ENCODE assay signal across 12 mouse cellular contexts in the genomic region with DNA sequence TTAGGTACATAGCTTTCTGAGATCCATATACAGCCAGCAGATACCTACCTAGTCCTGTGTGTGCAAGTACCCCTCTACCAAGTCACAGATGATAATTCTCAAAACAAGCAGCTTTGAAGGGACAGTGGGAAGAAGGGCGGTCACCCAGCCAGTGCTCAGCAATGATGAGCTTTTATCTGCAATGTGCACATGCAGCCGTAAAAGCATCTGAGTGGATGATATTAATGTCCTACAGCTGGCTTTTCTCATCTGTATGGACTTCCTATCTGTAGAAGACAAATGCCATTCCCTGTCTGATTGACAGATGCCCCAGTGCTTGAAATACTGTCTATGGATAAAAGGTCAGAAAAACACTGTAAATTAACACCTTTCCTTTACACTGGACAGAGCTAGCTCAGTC. TPM values are rescaled to one million over a fixed set of nuclear protein-coding genes. Genes with fewer than 3 reads are reported as not detected.
DNase-seq lines count a peak whose midpoint lies in the region; ATAC-seq lines count a peak whose summit lies in the region.
"Had no signal": no experiment of that assay in that cellular context is flagged by ENCODE, and none has a peak within 500 bp of the region (broad histone marks: within the 10 kb centered on the region; RNA-seq: fewer than 3 reads in every experiment).

No protein-coding gene starts in this region.

- peaks cover 59% of the 10 kb centered on the region for H3K4me1 ChIP-seq in midbrain, embryonic 15.5 days
- peaks cover 58% of the 10 kb centered on the region for H3K4me1 ChIP-seq in midbrain, embryonic 13.5 days (replicated peaks)
- H3K4me1 ChIP-seq in neural tube, embryonic 14.5 days (ENCODE audit: control insufficient read depth, insufficient read depth, low read length) = peaks cover 33% of the 10 kb centered on the region

- no peak for ATAC-seq in midbrain, embryonic 15.5 days (replicated peaks)
- no peak for ATAC-seq in midbrain, embryonic 13.5 days
- ATAC-seq in neural tube, embryonic 14.5 days (ENCODE audit: low read depth) = no peak
- ATAC-seq in granulocyte monocyte progenitor cell, adult 5-6 weeks (replicated peaks; ENCODE audit: poor library complexity, severe bottlenecking) = no peak
- ATAC-seq: inflammation-experienced regulatory T-cells, adult 6 months had no signal

- H3K27me3 ChIP-seq in midbrain, embryonic 15.5 days (replicated peaks) = no peaks in the 10 kb centered on the region
- no peaks in the 10 kb centered on the region for H3K27me3 ChIP-seq in midbrain, embryonic 13.5 days
- no peaks in the 10 kb centered on the region for H3K27me3 ChIP-seq in neural tube, embryonic 14.5 days (ENCODE audit: control insufficient read depth, insufficient read depth, low read length)
- H3K27me3 ChIP-seq: lung, embryonic 15.5 days; midbrain, embryonic 12.5 days had no signal

- H3K27ac ChIP-seq in midbrain, embryonic 15.5 days = no peak overlapping the region
- H3K27ac ChIP-seq in midbrain, embryonic 13.5 days = no peak overlapping the region
- H3K27ac ChIP-seq in neural tube, embryonic 14.5 days (ENCODE audit: low read depth, low read length) = no peak overlapping the region
- H3K27ac ChIP-seq: lung, embryonic 15.5 days; midbrain, embryonic 12.5 days had no signal

- H3K4me2 ChIP-seq in midbrain, embryonic 15.5 days = peak overlapping the region; percentile 7; the same call in 1 of the 2 replicates
- no peak overlapping the region for H3K4me2 ChIP-seq in midbrain, embryonic 13.5 days (replicated peaks)
- peak overlapping the region; percentile 86; the same call in 1 of the 2 replicates for H3K4me2 ChIP-seq in neural tube, embryonic 14.5 days (ENCODE audit: low read depth, low read length)
- H3K4me2 ChIP-seq: lung, embryonic 15.5 days; midbrain, embryonic 12.5 days had no signal

- no peaks in the 10 kb centered on the region for H3K36me3 ChIP-seq in midbrain, embryonic 15.5 days (replicated peaks)
- no peaks in the 10 kb centered on the region for H3K36me3 ChIP-seq in midbrain, embryonic 13.5 days
- no peaks in the 10 kb centered on the region for H3K36me3 ChIP-seq in neural tube, embryonic 14.5 days (ENCODE audit: control insufficient read depth, insufficient read depth, low read length)
- H3K36me3 ChIP-seq: lung, embryonic 15.5 days; midbrain, embryonic 12.5 days had no signal

- H3K9me3 ChIP-seq in midbrain, embryonic 15.5 days = no peaks in the 10 kb centered on the region
- H3K9me3 ChIP-seq in midbrain, embryonic 13.5 days = no peaks in the 10 kb centered on the region
- no peaks in the 10 kb centered on the region for H3K9me3 ChIP-seq in neural tube, embryonic 14.5 days (ENCODE audit: control insufficient read depth, low read length)
- H3K9me3 ChIP-seq: lung, embryonic 15.5 days; midbrain, embryonic 12.5 days had no signal

- no peak overlapping the region for H3K9ac ChIP-seq in midbrain, embryonic 15.5 days
- H3K9ac ChIP-seq in midbrain, embryonic 13.5 days (replicated peaks) = no peak overlapping the region
- H3K9ac ChIP-seq in neural tube, embryonic 14.5 days (replicated peaks; ENCODE audit: low read depth, low read length) = no peak overlapping the region
- H3K9ac ChIP-seq: lung, embryonic 15.5 days; midbrain, embryonic 12.5 days had no signal

- 82% methylated on average over 2 of the region's 2 CpGs for WGBS in midbrain, embryonic 15.5 days
- WGBS in midbrain, embryonic 13.5 days = 88% methylated on average over 2 of the region's 2 CpGs
- WGBS in neural tube, embryonic 14.5 days = 76% methylated on average over 2 of the region's 2 CpGs

- H3K4me3 ChIP-seq in midbrain, embryonic 15.5 days = no peak overlapping the region
- H3K4me3 ChIP-seq in midbrain, embryonic 13.5 days (replicated peaks) = no peak overlapping the region
- H3K4me3 ChIP-seq in neural tube, embryonic 14.5 days (ENCODE audit: low read depth, low read length) = no peak overlapping the region
- H3K4me3 ChIP-seq: lung, embryonic 15.5 days; midbrain, embryonic 12.5 days had no signal

- peak; percentile 84 for DNase-seq in c-Kit-positive CD71-positive TER-119-positive erythroid progenitor cells, embryonic 14.5 days (ENCODE audit: low spot score)
- DNase-seq in liver = peak; percentile 83
- no peak for DNase-seq in adrenal gland, postnatal 36 days
- DNase-seq: adrenal gland, postnatal 10 days; left cerebral cortex, postnatal 4 days had no signal

RNA-seq across cellular contexts. Expression of gene Ddhd1, which starts 4.2 kb away (rescaled TPM):
- polyA plus RNA-seq in midbrain, embryonic 15.5 days (2015; fragmentation: Nextera tagmentation; extraction: Ambion mirVana) = 19.3 and 19.8 TPM in 2 replicates
- polyA plus RNA-seq in midbrain, embryonic 13.5 days (2015; fragmentation: Nextera tagmentation; extraction: Ambion mirVana) = 13.2 and 16.5 TPM in 2 replicates
- 31.0 and 34.1 TPM in 2 replicates for polyA plus RNA-seq in neural tube, embryonic 14.5 days (2014; fragmentation: Nextera tagmentation; extraction: Ambion mirVana)
- total RNA-seq in granulocyte monocyte progenitor cell, adult 5-6 weeks (2014; fragmentation: Nextera tagmentation) = 17.7 and 22.1 TPM in 2 replicates
- total RNA-seq in granulocyte monocyte progenitor cell, adult 5-6 weeks (2017) = 22.4 and 22.6 TPM in 2 replicates
- total RNA-seq in adrenal gland, postnatal 36 days (2021) = 10 to 100 TPM; 18.7 to 18.9 TPM

Comparison
In these comparisons a context has a peak if more than half of its experiments do, and no peak if none do; other contexts are left out.
1. DNase-seq: peak in c-Kit-positive CD71-positive TER-119-positive erythroid progenitor cells, embryonic 14.5 days (single experiment) and liver (single experiment); none in adrenal gland, postnatal 36 days (0 of 2).